Mouse (Mus musculus): Measurements from ENCODE around the gene Ccdc170. TPM values are rescaled to one million over a fixed set of nuclear protein-coding genes. Genes with fewer than 3 reads are reported as not detected.
"Not testable (repeated sequence)": the region's sequence is repeated elsewhere in the genome, so short reads cannot be mapped to it uniquely, and the experiment has no call there.

Ccdc170 gene
- total and polyA plus RNA-seq, 3 experiments, result 0.08 to 0.25 (median 0.21) TPM

- 59% methylated on average over 4 of the region's 4 CpGs for WGBS
- H3K27ac ChIP-seq, result no peak overlapping the region
Observed at GRCm38 (mm10) chr10:4593828-4594227, 111.5 kb downstream of the Ccdc170 start.

GRCm38 (mm10) chr10:4597211-4597610 lies 114.9 kb downstream of the Ccdc170 start:
- intact Hi-C loops (cut with DNase I), result loop anchor here (5.0 kb wide), 1 partner anchor 565 kb away; no protein-coding TSS in a partner anchor
- TF ChIP-seq EP300 (IDR thresholded peaks at IDR 0.05; ENCODE audit: insufficient read depth, low read depth, low read length) (no peak), POLR2A (IDR thresholded peaks at IDR 0.05; ENCODE audit: insufficient read depth, low read depth, low read length) (no peak), CTCF (IDR thresholded peaks at IDR 0.05) (no peak)
- Histone ChIP-seq H3K27me3 (ENCODE audit: control insufficient read depth, insufficient read depth, low read length) (no peaks in the 10 kb centered on the region), H3K4me1 (ENCODE audit: control insufficient read depth, insufficient read depth, low read length) (no peaks in the 10 kb centered on the region), H3K9ac (ENCODE audit: low read depth, low read length) (no peak overlapping the region), H3K4me3 (no peak overlapping the region), H3K79me2 (replicated peaks; ENCODE audit: control insufficient read depth, insufficient read depth, low read length) (no peaks in the 10 kb centered on the region), H3K36me3 (ENCODE audit: control insufficient read depth, insufficient read depth, low read length) (no peaks in the 10 kb centered on the region), H3K27ac (no peak overlapping the region)
- DNase-seq, result no peak
- WGBS, result 92% methylated on average over 4 of the region's 4 CpGs

More at GRCm38 (mm10) chr10:4593828-4594227, 111.5 kb downstream of the Ccdc170 start:
- TF ChIP-seq EP300 (IDR thresholded peaks at IDR 0.05; ENCODE audit: insufficient read depth, low read depth, low read length) (no peak), CTCF (IDR thresholded peaks at IDR 0.05) (peak; percentile 65), POLR2A (IDR thresholded peaks at IDR 0.05; ENCODE audit: insufficient read depth, low read depth, low read length) (no peak)
- Histone ChIP-seq H3K4me1 (ENCODE audit: control insufficient read depth, insufficient read depth, low read length) (no peaks in the 10 kb centered on the region), H3K9ac (ENCODE audit: low read depth, low read length) (no peak overlapping the region), H3K4me3 (no peak overlapping the region), H3K27me3 (ENCODE audit: control insufficient read depth, insufficient read depth, low read length) (no peaks in the 10 kb centered on the region), H3K36me3 (ENCODE audit: control insufficient read depth, insufficient read depth, low read length) (no peaks in the 10 kb centered on the region), H3K79me2 (replicated peaks; ENCODE audit: control insufficient read depth, insufficient read depth, low read length) (no peaks in the 10 kb centered on the region)
- intact Hi-C loops (cut with DNase I), result no loop called here
- no peak for DNase-seq

DNA sequence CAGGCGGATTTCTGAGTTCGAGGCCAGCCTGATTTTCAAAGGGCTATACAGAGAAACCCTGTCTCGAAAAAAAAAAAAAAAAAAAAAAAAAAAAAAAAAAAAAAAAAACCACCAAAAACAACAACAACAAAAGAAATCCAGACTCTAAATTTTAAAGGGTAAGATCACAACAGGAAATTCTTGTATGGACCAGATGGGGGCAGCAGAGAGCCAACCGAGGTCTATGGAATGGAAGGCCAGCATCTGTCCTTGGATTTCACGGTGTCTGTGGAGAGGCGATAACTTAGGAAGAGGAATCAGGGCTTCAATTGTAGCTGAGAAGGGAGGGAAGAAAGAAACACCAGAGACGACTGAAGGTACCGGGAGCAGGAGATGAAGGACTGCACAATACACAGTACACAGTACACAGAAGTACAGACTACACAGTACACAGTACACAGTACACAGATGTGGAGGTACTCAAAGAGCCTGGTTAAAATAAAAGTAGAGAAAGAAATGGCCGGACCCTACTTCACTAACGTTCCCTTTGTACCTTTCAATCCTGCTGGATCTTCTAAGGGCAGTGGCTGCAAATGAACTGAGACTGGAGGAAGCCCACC lies 116.0 kb downstream of the Ccdc170 start:
- WGBS, result 60% methylated on average over 10 of the region's 10 CpGs
- no peak overlapping the region for H3K9ac ChIP-seq (ENCODE audit: low read depth, low read length)
- intact Hi-C loops (cut with DNase I), result loop anchor here (5.0 kb wide), 1 partner anchor 564 kb away; no protein-coding TSS in a partner anchor
- no peaks in the 10 kb centered on the region for H3K79me2 ChIP-seq (replicated peaks; ENCODE audit: control insufficient read depth, insufficient read depth, low read length)
- no peaks in the 10 kb centered on the region for H3K27me3 ChIP-seq (ENCODE audit: control insufficient read depth, insufficient read depth, low read length)
- peak; percentile 8 to 35 for DNase-seq
- H3K4me3 ChIP-seq, result no peak overlapping the region
- no peaks in the 10 kb centered on the region for H3K4me1 ChIP-seq (ENCODE audit: control insufficient read depth, insufficient read depth, low read length)
- H3K36me3 ChIP-seq (ENCODE audit: control insufficient read depth, insufficient read depth, low read length), result no peaks in the 10 kb centered on the region
- TF ChIP-seq CTCF (IDR thresholded peaks at IDR 0.05) (peak; percentile 69), POLR2A (IDR thresholded peaks at IDR 0.05; ENCODE audit: insufficient read depth, low read depth, low read length) (no peak), EP300 (IDR thresholded peaks at IDR 0.05; ENCODE audit: insufficient read depth, low read depth, low read length) (no peak)
- H3K27ac ChIP-seq, result no peak overlapping the region

- Histone ChIP-seq H3K9ac (ENCODE audit: low read depth, low read length) (no peak overlapping the region), H3K4me1 (ENCODE audit: control insufficient read depth, insufficient read depth, low read length) (no peaks in the 10 kb centered on the region), H3K79me2 (replicated peaks; ENCODE audit: control insufficient read depth, insufficient read depth, low read length) (no peaks in the 10 kb centered on the region), H3K27ac (no peak overlapping the region), H3K4me3 (no peak overlapping the region), H3K36me3 (ENCODE audit: control insufficient read depth, insufficient read depth, low read length) (no peaks in the 10 kb centered on the region), H3K27me3 (ENCODE audit: control insufficient read depth, insufficient read depth, low read length) (no peaks in the 10 kb centered on the region)
- intact Hi-C loops (cut with DNase I), result loop anchor here (5.0 kb wide), 1 partner anchor 563 kb away; no protein-coding TSS in a partner anchor
- no peak for TF ChIP-seq EP300 (IDR thresholded peaks at IDR 0.05; ENCODE audit: insufficient read depth, low read depth, low read length)
- TF ChIP-seq POLR2A (IDR thresholded peaks at IDR 0.05; ENCODE audit: insufficient read depth, low read depth, low read length), result no peak
- no peak for TF ChIP-seq CTCF (IDR thresholded peaks at IDR 0.05)
- 83% methylated on average over 12 of the region's 12 CpGs for WGBS
- DNase-seq, result no peak
Observed at GRCm38 (mm10) chr10:4598916-4599315, 116.6 kb downstream of the Ccdc170 start.

DNA sequence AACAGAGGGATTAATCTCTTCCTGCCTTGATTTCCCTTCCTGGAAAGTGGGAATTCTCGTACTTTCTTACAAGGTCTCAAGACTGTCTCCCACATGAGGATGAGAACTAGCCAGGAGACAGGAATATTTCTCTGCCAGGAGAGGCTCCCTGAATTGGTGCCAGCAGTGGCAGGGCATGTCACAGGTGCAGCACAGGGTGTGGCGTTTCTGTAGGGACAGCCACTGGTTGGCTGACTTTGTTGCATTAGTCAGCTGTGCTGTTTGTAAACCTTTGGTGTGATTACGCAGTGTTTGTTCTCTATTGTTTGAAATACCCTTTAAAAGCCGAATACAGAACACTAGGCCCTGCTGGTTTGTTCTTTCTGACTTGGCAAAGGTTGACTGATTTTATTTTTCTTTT lies 117.3 kb downstream of the Ccdc170 start:
- Histone ChIP-seq H3K36me3 (ENCODE audit: control insufficient read depth, insufficient read depth, low read length) (no peaks in the 10 kb centered on the region), H3K4me3 (no peak overlapping the region), H3K79me2 (replicated peaks; ENCODE audit: control insufficient read depth, insufficient read depth, low read length) (no peaks in the 10 kb centered on the region), H3K27ac (no peak overlapping the region), H3K9ac (ENCODE audit: low read depth, low read length) (no peak overlapping the region), H3K27me3 (ENCODE audit: control insufficient read depth, insufficient read depth, low read length) (no peaks in the 10 kb centered on the region), H3K4me1 (ENCODE audit: control insufficient read depth, insufficient read depth, low read length) (no peaks in the 10 kb centered on the region)
- TF ChIP-seq POLR2A (IDR thresholded peaks at IDR 0.05; ENCODE audit: insufficient read depth, low read depth, low read length), result no peak
- TF ChIP-seq EP300 (IDR thresholded peaks at IDR 0.05; ENCODE audit: insufficient read depth, low read depth, low read length), result no peak
- WGBS, result 77% methylated on average over 4 of the region's 4 CpGs
- DNase-seq, result no peak
- intact Hi-C loops (cut with DNase I), result loop anchor here (5.0 kb wide), 1 partner anchor 563 kb away; no protein-coding TSS in a partner anchor

- H3K4me1 ChIP-seq (ENCODE audit: control insufficient read depth, insufficient read depth, low read length), result no peaks in the 10 kb centered on the region
- H3K27ac ChIP-seq, result no peak overlapping the region
- no peaks in the 10 kb centered on the region for H3K27me3 ChIP-seq (ENCODE audit: control insufficient read depth, insufficient read depth, low read length)
- H3K36me3 ChIP-seq (ENCODE audit: control insufficient read depth, insufficient read depth, low read length), result no peaks in the 10 kb centered on the region
- intact Hi-C loops (cut with DNase I), result no loop called here
- no peak for DNase-seq
- no peak for TF ChIP-seq EP300 (IDR thresholded peaks at IDR 0.05; ENCODE audit: insufficient read depth, low read depth, low read length)
- no peak for TF ChIP-seq POLR2A (IDR thresholded peaks at IDR 0.05; ENCODE audit: insufficient read depth, low read depth, low read length)
- no peak for TF ChIP-seq CTCF (IDR thresholded peaks at IDR 0.05)
- 63% methylated on average over 2 of the region's 2 CpGs for WGBS
- no peak overlapping the region for H3K9ac ChIP-seq (ENCODE audit: low read depth, low read length)
- H3K4me3 ChIP-seq, result no peak overlapping the region
- no peaks in the 10 kb centered on the region for H3K79me2 ChIP-seq (replicated peaks; ENCODE audit: control insufficient read depth, insufficient read depth, low read length)
Observed at GRCm38 (mm10) chr10:4600796-4601474, 118.6 kb downstream of the Ccdc170 start.

DNA sequence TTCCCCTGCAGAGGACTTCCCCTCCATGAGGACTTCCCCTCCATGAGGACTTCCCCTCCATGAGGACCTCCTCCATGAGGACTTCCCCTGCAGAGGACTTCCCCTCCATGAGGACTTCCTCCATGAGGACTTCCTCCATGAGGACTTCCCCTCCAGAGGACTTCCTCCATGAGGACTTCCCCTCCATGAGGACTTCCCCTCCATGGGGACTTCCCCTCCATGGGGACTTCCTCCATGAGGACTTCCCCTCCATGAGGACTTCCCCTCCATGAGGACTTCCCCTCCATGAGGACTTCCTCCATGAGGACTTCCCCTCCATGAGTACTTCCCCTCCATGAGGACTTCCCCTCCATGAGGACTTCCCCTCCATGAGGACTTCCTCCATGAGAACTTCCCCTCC lies 119.3 kb downstream of the Ccdc170 start:
- intact Hi-C loops (cut with DNase I); H3K27me3 ChIP-seq (ENCODE audit: control insufficient read depth, insufficient read depth, low read length); H3K4me1 ChIP-seq (ENCODE audit: control insufficient read depth, insufficient read depth, low read length); H3K9ac ChIP-seq (ENCODE audit: low read depth, low read length); H3K27ac ChIP-seq; H3K79me2 ChIP-seq (replicated peaks; ENCODE audit: control insufficient read depth, insufficient read depth, low read length); H3K36me3 ChIP-seq (ENCODE audit: control insufficient read depth, insufficient read depth, low read length); H3K4me3 ChIP-seq; DNase-seq: not testable (repeated sequence)
